Mouse (Mus musculus) right cerebral cortex, adult 18-20 months (tissue): ENCODE data around the gene Taf1d.
A peak's percentile ranks its signal among the peaks of the same experiment; 100 is the strongest.
"Not testable (repeated sequence)": the region's sequence is repeated elsewhere in the genome, so short reads cannot be mapped to it uniquely, and the experiment has no call there.

Source experiments
- DNase-seq: peaks from one replicate; pipeline ENCODE4 v3.0.0; 2022; ENCODE audit warnings: mixed read lengths

Taf1d gene

DNA sequence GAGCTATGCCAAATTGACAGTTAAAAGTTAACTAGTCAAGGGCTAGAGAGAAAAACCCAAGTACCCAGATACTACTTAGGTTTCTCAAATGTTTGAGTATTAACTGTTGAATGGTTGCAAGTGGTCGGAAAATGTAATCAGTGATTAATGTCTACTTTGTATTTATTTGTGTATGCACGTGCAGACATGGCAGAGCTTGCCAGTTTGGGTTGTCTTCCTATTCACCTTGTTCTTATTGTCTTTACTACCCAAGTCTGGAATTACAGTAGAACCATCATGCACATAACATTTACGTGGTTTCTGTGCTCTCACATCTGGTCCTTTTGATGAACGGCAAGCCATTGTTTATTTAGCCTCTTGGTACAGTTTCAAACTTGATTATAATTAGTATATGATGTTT, 3.4 kb downstream of the Taf1d start:
- no peak for DNase-seq

DNA sequence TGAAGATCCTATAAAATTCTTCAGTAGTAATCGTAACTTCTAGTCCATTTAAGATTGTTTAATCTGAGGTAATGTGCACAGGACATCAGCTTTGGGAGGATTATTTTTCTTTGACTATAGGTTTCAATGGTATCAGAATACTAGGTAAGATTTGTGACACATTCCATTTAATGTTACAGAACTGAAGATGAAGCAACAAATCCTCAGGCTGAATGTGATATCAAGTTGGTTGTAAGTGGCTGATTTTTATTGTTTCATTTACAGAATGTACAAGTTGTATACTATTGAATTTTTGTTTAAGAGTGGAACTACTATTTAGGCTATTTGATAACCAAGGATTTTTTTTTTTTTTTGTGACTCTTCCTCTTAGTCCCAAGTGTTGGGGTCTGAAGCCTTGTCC, 4.2 kb downstream of the Taf1d start:
- DNase-seq = no peak

DNA sequence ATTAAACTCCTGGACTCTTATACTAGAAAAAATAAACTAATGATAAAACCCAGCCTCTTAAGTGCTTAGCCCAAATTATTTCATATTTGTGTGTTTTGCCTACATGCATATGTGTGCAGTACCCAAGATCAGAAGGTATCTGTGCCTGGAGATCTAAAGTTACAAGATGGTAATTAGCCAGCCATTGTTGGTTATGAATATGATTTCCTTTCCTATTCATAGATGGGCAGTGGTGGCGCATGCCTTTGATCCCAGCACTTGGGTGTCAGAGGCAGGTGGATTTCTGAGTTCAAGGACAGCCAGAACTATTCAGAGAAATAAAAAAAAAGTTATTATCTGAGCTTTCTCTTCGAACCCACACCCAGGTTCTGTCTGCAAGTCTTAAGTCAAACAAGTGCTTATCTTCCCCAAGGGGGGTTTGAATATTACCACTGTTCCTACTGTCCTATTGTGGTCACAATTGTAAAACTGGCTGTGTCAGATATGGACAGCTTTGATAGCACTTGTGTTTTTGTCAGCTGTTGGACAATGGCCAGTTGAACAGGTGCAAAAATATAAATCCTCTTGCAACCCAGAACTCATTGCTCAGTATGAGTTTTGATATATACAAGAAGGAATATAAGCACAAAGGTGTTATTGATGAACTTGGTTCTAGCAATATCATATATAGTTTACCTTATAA, 6.2 kb downstream of the Taf1d start:
- no peak for DNase-seq

DNA sequence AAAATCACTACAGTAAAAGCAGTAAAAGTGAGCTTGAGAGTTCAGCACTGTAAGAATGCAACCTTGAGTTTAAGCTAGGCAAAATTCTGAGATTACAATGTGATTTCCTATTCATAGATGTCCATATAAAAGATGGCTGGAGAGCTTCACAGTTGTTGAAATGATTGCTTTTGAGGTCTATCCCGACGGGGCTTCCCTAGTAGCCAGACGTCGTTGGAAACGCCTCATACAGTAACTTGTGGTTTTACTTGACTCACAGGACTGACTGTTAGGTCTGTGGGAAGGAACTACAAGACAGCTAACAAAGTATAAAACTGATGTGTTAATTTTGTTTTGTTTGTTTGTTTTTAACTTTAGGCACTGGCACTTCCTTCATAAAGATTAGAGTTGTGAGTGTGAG, 7.6 kb downstream of the Taf1d start:
- DNase-seq = no peak

DNA sequence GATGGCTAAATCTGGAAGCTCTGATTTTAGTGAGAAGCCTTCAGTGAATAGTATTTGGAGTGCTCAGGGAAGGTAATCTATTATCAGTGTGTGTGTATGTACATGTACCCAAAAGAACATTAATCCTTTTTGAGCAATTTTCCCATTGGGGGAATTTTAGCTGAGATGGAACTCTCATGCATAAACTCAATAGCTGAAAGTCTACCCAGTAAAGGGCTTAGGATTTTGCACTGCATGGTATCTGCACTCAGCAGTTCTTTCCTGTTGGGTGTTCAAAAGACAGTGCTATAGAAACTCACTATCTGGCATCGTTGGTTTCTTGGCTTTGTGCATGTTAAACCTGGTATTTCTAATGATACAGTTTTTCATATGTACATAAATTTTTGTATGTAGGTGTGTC, 8.6 kb downstream of the Taf1d start:
- no peak for DNase-seq

DNA sequence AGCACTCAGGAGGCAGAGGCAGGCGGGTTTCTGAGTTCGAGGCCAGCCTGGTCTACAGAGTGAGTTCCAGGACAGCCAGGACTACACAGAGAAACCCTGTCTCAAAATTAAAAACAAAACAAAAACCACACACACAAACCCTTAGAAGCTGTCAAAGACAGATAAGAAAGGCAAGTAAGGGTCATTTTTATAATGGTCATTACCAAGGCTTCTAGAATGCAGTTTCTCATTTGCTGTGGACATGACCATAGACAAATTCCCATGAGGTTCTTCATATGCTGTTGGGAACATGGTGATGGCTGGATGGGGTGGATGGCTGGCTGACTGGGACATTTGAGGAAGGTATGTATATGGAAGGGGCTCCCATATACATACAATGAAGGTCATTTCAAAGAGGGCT, 10.3 kb downstream of the Taf1d start:
- not testable (repeated sequence) for DNase-seq

DNA sequence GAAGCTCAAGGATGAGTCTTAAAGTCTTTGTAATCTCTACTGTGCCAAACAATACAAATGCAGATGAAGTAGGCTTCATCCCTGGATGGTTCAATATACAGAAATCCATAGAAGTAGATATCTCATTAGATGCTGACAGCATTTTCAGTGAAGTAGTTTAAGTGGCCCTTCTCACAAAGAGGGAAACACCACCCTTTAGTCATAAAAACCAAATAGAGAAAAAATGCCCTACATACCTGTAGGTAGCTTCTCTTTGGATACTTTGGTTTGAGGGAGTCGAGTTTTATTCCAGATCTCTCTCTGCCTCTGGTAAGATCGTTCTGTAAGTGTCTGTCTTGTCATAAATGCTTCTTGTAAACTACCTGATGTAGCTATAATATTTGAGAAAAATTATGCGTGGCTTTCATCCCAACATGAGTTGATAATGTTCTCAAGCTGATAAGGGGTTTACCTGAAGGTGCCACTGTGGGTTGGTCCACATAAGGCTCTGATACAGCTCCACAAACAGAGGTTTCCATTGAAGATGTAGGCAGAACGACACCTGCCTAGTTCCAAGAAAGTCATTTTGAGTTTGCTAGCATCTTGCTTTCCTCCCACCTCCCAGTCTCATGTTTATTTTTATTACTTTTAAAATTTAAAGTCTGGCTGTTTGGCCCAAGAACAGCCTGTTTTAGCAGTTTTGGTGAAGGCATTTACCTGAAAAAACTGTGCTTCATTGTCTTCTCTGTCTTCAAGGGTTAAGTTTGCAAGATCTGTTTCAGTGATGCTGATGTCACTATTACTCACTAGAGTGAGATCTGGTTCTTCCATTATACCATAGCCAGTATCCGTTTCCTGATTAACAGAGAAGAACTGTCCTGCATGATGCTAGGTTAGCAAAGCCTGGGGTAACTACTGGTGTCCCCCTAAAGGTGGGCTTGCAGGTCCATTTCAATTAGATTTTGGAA, 11.5 kb downstream of the Taf1d start:
- DNase-seq = no peak

DNA sequence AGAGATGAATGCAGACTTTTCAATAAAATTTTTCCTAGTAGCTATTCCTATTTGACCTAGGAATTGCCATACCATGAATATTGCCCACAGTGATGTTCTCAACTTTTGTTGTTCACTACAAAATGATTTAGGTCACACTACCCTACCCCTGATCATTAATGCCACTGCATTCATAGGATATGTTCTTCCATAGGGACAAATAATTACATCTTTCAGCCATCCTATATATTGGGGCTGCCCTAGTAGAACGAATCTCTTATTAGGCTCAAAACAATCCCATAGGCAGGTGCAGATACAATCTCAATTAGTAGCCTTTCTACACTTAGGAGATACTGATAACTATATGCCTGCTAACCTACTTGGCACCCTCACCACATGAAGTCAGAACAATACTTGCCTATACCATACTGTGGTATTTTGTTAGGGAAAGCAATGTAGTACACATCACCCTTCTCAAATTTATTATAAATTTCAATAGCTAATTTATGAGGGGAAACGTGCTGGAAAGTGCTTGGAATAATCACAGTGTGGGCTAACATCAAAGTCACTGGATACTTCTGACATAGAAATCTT, 12.2 kb downstream of the Taf1d start:
- no peak for DNase-seq

DNA sequence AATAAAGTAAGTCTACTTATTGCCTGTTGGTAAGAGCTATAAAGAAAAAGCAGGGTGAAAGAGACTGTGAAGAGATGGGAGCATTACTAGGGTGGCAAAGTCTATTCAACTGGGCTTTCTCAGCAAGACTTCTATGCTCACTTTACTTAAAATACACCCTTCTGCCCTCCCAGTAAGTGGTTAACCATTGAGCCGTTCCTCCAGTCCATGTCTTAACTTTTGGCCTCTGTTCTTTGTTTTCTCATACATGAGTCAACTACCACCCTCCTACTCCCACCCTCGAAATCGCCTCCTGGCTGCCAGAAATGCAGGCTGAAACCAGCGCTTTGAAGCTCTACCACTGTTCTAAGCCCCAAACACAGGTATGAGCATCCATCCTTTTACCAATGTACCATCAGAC, 31.8 kb downstream of the Taf1d start:
- no peak for DNase-seq

DNA sequence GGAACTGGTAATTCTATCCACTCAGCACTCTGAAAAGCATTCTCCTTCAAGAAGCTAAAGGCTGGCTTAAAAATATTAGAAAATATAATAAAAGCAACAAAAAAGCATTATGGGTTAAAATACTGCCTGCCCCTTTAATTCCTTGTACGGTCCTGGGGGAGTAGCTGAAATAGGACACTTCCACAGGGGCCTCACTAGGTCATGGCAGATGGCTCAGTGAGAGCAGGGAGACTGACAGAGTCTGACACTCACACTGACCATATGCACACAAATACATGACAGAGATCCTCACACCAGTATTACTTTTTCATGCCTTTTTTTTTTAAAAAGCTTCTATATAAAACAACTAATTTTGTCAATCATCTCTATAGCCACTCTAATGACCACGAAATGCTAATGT, 43.9 kb downstream of the Taf1d start:
- DNase-seq = no peak

DNA sequence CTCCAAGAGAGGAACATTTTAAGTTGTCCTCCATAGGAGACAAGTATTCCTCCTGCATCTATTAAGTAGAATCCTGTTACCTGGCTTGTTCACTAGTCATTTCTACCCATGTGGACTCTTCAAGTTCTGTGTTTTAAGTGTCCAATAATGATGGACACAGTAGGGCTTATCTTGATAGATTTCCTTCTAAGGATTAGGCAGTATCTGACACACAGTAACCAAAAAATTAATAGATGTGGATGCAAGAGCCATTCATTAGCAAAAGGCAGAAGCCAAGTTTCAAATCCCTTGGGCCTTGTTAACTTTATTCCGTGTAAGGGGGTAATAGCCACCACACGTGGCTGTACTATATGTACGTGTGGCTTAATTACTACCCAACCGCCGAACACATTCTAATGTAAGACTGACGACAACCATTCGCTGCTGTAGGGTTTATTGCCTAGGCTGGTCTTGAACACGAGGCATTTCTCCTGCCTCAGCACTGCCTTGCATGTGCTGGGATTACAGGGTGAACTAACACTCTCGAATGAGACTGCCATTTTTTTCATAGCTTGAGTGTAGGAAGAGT, 51.0 kb downstream of the Taf1d start:
- no peak for DNase-seq

DNA sequence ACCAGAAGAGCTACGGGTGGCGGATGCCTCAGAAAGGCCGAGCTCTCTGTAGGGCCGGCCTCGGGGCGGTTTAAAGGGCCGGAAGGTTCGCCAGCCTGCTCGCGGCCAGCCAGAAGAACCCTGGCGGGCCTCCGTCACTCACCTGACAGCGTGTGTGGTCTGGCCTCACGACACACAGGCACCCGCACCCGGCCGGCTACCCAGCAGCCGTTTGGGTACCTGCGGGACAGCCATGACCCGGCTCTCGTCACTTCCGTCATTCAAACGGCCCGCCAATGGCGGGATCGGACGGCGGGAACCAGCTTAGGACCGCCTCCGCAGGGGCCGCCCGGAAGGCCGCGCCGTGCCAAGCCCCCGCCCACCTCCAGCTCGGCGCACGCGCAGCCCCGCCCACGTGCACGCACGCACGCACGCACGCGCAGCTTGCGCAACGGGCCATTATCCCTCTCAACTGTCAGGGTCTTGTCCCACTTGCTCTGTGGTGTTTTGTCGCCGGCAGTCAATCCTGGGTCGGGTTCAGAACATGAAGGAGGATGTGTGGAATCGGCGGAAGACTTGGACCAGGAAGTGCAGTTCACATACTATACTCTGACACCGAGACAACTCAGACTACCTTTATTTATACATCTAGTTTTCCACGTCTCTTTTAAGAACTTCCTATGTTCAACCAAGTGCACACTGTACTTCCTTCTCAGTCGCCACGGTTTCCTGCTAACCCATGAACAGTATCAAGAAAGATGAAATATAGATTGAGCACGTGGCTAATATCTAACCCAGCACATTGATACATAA, 51.7 kb downstream of the Taf1d start, which contains the start of gene Cep295:
Cep295 (minus strand) TSS at position 305 of the 792 bp plus-strand sequence.
- peak; percentile 97 for DNase-seq

DNA sequence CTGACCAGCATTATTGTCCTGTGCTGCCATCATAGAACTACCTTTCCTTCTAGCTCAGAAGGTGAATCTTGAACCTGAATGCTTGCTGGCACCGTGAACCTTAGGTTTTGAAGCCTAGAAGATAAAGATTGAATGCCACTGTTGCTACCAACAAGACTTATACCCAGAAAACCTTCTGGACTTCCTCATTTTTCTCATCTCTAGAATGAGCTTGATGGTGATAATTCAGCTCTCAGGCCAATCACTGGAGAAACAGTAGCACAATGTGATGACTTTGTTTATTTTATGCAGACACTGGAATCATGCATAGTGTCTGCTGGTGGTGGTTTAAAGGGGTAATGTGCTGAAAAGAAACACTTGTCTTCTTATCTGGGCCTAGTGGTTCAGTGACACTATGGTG, 58.8 kb downstream of the Taf1d start:
- DNase-seq = no peak

DNA sequence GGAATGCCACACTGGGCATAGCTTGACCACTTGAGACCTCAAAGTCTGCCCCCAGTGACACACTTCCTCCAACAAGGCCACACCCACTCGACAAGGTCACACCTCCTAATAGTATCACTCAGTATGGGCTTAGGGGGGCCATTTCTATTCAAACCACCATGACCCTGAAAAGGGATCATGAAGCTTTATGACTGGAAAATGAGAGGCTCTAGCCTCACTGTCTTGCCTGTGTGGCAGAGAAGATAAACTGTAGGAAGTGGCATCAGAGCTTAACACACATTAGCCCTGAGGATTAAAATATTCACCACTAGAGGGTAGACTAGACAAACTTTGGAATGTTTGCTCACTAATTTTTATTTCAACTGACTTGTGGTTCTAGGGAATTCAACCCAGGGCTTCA, 59.8 kb downstream of the Taf1d start:
- no peak for DNase-seq

DNA sequence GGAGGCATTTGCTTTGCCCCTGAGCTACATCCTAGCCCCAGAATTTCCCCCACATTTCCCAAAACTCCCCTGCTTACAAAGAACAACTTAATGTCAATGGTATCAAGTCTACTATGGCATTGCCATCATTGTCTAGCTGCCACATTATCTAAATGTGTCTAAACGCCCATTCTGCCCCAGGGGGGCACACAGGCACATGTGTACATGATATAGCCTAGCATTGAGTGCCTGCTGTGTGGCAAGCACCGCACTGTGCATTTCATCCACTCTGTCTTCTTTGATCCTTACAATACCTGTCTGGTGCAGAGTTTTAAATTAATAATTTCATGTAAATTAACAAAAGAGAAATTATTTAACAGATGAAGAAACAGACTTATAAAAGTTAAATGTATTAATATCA, 60.2 kb downstream of the Taf1d start:
- DNase-seq = no peak
